Mouse (Mus musculus): ENCODE measurements around the gene Mlip.

Mlip gene

DNA sequence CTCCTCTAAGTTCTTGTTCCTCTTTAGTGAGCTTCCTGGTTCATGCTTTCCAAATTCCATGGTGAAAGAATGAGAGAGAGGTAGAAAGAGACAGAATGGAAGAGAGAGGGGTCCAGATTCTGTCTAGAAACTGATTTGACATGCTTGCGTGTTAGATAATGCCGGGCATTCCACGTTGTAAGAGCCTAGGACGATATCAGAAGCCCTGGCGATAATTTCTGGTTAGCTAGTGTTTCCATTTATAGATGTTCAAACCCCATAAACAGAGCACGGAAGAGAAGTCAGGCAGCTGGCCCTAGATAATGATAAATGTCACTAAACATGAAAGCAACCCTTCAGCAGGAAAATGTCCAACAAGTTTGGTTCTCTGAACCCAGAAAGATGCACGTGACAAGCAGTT, 5.1 kb downstream of the Mlip start:
- DNase-seq (ENCODE audit: low read depth): no peak

DNA sequence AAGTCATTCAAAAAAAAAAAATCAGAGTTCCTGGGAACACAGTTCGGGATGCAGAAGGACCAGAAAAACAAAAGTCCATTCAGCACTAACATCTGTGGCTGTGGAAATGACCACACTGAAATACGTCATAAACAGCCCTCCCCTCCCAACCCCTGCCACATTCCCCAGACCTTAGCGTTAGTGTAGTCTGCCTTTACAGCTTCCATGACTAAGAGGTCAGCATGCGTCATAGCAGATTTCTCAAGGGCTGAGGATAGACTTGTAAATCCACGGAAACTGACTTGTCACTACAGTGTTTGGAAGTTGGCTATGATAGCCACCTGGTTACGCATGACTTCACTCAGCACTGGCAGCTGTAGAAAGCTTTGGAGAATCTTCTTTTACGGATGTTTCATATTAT, 8.5 kb downstream of the Mlip start:
- DNase-seq (ENCODE audit: low read depth): no peak

DNA sequence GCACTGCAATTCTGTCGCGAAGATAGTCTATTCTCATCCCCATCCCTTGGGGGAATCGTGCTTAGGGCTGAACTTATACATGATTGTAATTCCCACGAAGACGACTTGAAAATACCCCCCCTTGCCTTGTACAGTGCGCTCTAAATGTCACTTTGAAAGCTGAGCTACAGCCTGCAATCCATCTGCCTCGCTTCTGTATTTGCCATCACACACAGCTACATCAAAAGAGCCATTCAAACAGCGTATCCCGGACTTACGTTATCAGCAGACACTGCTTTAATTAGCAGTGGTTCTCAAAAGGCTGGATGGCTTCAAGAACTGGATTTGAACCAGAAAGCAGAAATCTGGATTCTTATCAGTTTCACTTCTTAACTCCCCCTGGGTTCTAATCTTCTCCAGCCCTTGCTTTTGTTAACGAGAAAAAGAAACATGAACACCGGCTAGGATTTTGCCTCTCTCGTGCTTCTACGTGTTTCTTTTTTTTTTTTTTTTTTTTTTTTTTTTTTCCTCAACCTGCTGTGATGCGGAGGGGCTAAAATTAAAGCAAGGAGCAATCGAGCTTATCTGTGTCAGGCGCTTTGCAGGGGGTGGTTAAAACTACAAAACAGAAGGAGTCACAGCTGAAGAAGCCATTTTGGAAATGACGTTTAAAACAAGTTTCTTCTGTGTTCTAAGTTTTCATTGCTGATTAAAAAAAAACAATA, 12.5 kb downstream of the Mlip start:
- no peak for DNase-seq (ENCODE audit: low read depth)

- no peak for DNase-seq (ENCODE audit: low read depth)
These were observed 13.1 kb downstream of the Mlip start for GRCm38 (mm10) chr9:77339571-77340148.

DNA sequence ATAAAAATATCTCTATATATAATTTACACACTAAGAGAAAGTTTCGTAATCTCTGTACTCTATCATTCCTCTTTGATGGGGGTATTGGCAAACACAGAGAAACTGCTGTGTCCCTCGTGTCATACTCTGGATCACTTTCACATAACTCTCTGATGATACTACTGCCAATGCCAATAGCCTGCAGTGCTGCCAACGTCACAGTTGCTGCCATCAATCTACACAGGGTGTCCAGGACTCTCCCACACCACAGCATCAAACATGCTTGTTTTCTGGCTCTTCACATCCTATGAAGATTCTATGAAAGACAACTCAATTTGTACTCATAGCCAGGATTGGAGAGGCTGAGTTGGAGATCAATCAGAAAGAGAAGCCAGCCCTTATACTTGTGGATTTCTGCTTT, 17.4 kb downstream of the Mlip start:
- DNase-seq (ENCODE audit: low read depth): no peak

GRCm38 (mm10) chr9:77318346-77318745, 34.4 kb downstream of the Mlip start:
- DNase-seq (ENCODE audit: low read depth): no peak

DNA sequence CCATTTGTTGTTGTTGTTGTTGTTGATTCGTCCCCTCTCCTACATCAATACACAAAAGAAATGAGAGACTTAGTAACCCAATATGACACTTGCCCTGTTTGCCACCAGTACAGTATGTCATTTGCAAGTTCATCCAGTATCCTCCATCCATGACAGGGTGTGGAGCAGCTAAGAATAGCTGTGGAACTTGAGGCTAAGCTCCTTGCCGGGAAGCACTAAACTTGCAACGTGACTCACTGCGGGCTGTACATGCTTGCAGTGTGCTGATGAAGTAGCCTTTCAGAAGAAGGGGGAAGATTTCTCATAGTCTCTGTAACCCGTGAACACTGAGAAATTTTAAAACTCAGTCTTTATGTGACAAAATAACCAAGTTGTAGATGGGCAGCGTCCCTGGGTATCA, 42.2 kb downstream of the Mlip start:
- no peak for DNase-seq (ENCODE audit: low read depth)

GRCm38 (mm10) chr9:77305417-77305816, 47.4 kb downstream of the Mlip start:
- no peak for DNase-seq (ENCODE audit: low read depth)

DNA sequence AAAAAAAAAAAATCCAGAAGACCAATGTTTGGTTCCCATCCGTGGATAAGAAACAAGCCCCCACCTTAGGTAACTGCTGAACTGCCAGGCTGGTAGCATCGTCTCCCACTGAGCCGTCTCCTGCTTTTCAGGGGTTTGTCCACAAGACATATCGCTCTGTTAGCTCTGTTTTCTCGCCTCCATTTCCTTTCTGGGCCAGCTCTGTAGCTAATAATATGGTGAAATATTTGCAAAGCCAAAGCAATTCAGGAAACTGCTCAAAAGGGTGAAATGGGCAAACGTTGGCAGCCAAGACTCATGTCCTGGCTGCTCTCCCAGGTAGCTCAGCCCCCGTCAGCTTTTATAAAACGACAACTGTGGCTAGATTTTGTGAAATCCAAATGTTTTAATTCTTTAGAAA, 50.4 kb downstream of the Mlip start:
- no peak for DNase-seq (ENCODE audit: low read depth)

GRCm38 (mm10) chr9:77287958-77288357, 64.8 kb downstream of the Mlip start:
- no peak for DNase-seq (ENCODE audit: low read depth)

DNA sequence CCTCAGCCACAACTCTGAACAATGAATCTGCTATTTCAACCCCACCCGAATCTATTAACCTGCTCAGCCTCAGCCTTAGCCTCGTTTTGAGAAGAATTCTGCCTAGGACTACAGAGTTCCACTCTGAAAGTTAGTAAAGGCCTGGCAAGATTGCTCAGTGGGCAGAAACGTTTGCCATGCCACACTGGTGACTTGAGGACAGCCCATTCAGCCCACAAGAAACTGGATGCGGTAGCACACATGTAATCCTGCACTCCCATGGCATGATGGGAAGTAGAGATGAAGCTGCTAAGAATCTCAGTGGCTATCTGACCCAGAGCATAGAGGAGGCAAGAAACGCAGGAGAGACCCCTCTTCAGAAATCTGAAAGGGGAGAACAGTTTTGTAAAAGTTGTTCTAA, 73.4 kb downstream of the Mlip start:
- DNase-seq (ENCODE audit: low read depth): no peak

GRCm38 (mm10) chr9:77278055-77278454, 74.7 kb downstream of the Mlip start:
- DNase-seq (ENCODE audit: low read depth): no peak

DNA sequence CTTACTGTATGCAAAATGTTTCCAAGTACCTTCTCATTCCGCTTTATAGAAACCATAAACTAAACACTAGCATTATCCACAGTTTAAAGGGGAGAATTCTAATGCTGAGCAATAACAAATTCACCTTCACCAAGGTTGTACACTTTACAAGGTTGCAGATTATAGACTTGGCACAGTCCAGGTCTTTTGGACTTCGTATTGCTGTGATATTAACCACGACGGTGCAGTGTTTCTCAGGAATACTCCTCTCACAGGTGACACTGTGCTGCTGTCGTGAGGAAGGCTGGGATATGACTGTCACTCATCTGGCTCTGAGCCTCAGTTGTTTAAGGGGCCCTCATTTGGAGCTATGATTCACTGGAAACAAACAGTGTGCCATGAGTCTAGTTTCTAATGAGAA, 75.5 kb downstream of the Mlip start:
- no peak for DNase-seq (ENCODE audit: low read depth)

DNA sequence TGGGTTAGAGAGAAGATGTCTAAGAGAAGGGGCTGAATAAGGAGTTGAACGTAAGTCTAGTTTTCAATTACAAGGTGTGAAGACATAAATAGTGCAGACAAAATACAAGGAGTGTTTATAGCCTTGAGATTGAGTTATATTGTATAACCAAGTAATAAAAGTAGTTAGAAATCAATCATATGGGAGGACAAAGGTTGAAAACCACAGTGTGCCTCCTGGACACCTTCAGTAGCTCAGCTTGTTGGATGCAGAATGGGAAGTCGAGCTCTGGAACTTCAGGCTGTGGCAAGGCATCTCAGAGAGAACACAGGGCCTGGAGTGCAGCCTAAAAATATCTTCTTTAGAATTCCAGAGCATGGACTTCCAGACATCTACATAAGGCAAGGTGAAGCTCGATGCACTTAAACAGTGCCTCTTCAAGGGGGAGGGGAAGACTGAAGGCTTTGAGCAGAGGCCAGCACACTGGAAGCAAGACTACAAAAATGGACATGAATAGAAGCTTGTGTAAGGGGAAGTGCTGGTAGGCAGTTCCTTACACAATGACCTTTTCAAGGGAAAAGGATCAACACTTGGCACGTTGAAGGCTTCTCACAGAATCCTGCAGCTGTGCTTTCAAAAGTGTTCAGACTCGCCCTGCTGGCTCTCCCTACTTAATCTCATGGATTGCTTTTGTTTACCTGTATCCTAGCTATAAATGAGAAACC, 76.2 kb downstream of the Mlip start:
- no peak for DNase-seq (ENCODE audit: low read depth)

DNA sequence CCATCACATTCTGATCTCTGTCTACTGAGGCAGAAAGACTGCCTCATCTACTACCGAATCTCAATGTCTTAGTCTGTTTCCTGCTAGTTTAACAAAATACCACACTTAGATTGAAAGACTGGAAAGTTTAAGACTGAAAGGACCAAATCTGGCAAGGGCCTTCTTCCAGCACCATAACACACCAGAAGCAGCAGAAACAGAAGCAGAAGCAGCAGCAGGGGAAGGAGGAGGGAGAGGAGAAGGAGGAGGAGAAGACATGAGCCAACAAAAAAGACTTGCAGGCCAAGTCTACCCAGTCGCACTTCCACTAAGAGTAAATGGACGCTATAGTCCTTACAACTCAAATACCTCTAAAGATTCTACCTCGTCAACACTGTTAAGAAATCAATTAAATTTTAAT, 80.0 kb downstream of the Mlip start:
- no peak for DNase-seq (ENCODE audit: low read depth)

DNA sequence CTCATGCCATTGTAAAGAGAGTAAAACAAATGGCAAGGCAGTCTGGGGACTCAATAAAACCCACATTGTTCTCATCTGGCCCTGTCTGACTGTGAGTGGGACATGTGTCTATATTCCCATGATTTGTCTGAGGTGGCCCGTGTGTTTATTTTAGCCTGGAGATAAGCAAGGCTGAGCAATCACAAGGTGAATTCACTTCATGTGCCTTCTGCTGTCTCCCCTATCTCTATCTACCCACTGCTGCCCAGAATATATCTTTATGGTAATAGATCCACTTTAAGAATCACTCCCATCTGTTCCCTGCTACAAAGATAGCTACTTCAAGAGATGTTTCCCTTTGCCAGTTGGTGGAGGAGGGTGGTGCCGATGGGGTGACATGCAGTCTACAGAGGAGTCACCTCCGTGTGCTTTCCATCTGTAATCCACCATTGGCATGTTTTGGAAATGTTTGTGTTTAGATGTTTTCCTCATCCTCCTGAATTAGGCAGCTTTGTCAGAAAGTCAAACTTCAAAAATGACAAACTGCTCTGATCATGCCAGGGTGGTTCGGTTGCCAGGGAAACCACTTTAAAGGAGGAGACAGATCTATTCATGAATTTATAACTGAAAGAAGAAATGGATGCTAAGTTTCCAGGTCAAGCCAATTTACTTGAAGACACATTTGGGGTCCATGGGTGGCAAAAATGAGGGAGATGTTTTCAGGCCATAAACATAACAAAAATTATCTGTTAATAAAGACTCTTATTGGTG, 87.3 kb downstream of the Mlip start:
- no peak for DNase-seq (ENCODE audit: low read depth)

DNA sequence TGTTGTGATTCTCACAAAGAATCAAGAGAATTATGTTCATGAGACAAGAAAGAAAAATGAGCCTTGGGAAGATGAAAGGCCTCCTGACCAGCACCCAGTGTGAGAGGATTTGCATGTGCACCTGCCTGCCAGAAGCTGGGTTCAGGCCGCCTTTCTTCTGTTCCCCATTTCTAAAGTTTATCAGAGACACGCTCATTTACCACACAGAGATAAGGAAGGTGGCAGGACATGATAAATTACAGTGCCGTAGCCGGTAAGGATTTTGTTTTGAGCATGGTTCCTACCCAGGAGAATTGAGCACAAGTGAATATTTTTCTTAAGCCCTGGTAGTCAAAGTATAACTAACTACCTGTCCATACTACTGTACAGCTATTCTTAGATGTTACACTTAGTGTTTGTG, 93.7 kb downstream of the Mlip start:
- DNase-seq (ENCODE audit: low read depth): no peak

DNA sequence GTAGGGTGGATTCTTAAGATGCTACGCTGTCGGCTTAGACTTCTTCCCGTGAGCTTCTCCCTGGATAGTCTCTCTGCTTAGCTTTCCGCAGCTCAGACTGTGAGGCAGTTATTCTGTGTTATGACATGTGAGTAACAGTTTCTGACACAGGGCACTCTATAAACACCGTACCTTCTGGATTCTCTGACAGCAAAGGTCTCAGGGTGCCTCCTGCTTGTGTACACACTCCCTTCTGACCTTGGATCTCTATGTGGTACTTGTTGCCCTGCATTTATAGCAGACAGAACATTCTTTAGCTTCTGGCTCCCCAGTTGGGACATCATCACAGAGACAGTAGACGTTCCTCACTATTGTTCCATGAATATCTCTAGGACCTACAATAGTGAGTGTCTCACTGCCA, 94.5 kb downstream of the Mlip start:
- DNase-seq (ENCODE audit: low read depth): no peak

DNA sequence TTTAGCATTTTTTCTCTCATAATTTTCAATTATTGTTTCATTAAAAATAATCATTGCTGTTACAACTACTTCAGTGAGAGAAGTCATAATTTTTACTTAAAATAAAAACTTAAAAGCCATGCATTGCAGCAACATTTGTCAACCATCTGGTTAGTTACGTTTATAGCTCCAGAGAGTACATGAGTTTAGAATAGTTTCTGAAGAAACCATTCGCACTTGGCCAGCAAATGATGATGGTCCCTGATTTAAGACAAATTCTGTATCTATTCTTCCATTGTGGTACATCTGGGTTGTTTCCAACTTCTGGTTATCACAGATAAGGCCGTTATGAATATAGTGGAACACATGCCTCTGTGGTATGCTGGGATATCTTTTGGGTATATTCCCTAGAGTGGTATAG, 98.3 kb downstream of the Mlip start:
- no peak for DNase-seq (ENCODE audit: low read depth)

GRCm38 (mm10) chr9:77252761-77253160, 100.0 kb downstream of the Mlip start:
- DNase-seq (ENCODE audit: low read depth): no peak

DNA sequence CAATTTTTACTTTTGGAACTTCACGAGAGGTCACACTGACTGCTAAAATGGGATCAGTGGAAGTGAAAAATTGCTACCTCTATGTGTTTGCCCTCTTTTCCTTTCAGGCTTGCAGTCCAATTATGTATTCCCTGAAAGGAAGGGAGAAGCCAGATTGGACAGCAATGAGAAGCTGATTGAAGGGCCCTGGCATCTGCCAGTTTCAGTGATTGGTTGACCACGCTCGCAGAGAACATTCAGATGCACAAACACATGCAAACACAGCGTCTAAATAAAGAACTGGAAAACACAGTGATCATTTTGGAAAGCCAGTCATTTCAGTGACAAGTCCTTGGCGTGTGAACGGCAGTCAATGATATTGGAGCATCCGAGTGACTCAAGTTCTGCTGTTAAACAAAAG, 100.6 kb downstream of the Mlip start:
- no peak for DNase-seq (ENCODE audit: low read depth)

DNA sequence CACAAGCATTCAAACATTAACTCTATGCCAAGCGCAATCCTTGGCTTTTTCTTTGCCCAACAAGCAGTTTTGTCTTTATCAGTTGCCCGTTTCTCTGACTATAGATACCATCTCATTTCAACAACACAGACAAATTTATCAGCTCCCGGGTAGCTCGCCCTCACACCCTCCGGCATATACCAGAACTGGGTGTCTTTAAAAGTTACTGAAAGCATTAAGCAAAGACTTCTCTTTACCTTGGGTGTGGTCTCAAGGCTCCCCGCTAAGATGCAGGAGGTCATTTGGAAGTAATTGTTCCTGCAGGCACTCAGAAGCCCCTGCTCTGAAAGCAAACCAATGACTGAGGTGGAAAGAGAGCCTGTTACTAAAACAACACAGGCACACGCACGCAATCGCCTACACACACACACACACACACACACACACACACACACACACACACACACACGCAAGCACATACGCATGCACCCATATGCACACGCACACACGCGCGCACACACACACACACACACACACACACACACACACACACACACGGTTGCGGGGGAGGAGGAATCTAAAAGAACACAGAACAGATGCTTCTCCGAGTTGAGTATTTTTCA, 101.2 kb downstream of the Mlip start:
- no peak for DNase-seq (ENCODE audit: low read depth)

DNA sequence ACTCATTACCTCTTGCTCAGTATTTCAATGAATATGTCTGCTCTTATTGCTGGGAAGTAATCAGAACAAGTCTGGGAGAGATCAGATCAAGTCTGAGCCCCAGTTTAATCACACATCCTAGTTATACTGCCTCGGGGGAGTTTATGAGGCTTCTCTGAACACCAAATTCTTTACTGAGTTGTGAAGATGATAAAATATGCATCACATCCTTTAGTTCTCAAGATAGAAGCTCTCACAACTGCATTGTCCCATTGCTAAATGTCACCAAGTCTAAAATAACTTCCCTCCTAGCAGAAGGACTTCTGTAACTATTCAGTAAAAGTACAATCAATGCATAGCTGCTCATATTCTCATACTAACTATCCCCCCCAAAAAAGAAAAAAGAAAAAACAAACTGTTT, 154.5 kb downstream of the Mlip start:
- DNase-seq (ENCODE audit: low read depth): no peak
